Mouse (Mus musculus): ENCODE results near the gene Pars2.

The Pars2 gene

DNA sequence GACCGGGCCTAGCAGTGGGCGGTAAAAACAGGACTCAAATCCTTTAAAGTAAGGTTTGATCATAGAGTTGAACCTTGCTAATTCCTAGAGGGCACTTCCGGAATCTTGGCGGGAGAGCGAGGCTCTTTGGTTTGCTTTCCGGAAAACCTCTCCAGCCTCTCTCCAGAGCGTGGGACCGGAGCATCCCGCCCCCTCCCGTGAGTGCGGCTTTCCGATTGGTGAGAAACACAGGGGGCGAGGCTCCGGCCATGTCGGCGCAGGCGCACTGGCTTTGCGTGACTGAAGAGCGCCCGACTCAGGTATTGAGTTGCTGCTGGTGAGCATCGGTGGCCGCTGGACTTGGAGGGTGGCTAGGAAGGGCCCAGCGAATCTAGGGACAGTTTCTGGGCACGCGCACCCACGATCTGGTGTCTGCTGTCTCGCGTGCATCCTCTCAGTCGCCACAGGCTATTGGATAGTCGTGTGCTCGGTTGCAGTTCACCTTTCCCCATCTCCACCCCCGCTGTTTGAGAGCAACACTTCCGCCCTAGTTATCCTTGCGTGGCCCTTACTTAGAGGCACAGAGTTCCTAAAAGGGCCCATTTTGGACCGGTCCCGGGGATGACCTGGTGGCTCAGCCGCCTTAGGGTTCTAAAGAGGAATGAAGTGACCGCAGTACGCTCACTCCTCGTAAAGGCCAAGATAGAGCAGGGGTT, at the start of gene Pars2:
Pars2 (plus strand) TSS at position 237 of the 695 bp plus-strand sequence.
- DNase-seq (ENCODE audit: low spot score), result peak; percentile 97

DNA sequence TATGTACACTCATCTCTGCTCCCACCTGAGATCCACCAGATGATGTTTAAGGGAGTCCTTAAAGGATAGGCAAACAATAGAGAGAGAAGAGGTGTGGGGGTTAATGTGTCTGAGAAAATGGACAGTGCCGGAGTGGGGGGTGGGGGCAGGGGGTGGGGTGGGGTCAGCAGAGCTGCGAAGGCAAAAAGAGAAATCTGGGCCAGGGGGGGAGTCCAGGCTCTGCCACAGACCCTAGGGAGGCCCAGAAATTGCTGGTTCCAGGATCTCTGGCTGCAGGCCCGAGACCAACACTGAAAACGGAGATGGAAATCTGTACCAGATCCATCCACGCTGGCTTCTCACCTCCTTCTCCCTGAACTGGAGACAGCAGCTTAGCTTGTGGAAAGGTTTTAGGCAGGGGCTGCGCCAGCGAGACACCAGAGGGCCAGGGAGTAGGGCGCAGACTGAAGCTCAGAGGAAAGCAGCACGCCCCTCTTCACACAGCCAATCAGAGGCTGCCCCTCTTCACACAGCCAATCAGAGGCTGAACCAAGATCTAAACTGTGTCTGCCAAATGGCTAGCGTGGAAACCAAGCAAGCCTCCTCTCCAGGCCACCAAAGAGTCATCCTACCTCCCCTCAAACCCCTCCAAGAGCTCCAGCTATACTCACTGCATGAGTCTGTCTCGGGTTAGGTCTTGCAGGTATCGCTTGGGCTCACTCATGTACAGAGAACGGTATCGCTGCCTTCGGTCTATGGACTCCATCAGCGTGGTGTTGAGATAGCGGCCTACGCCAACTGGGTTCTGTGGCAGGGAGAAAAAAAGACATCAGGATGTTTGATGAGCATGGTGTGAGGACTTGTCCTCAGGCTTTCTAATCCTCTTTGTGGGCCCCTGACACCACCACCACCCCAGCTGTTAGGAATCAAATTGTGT, 44.0 kb upstream of the Pars2 start:
- DNase-seq (ENCODE audit: low spot score), result no peak

DNA sequence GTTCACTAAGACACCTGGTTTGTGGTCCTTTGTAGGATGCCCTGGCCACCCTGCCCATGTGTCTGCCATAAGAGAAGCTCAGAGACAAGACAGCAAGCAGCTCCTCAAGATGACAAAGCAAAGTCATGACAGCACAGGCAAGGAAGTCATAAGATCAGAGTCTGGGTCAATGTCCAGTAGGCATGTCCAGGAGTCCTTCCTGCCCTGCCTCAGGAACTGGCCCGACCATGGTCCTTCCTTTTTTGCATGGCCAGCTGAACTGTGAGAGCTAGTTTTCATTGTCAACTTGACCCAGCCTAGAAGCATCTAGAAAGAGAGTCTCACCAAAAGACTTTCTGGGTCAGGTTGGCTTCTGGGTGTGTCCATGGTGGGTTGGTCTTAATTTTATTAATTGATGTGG, 43.0 kb upstream of the Pars2 start:
- no peak for DNase-seq (ENCODE audit: low spot score)

DNA sequence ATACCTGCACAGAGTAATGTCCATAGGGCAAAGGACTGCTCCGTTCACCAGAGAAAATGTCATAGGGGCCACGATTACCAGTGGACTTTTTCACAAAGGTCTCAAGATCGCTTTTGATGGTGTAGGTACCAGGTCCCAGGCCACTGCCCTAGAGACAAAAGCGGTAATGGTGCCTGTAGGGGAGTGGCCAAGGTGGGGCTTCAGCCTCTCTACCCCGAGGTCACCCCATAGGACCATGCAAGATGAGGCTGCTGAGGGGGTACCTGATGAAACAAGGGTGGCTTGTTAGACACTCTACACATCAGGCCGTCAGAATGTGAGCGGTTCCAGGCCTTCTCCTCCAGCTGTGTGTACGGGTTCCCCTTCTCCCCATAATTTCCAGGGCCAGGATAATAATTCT, 37.8 kb upstream of the Pars2 start:
- no peak for DNase-seq (ENCODE audit: low spot score)

DNA sequence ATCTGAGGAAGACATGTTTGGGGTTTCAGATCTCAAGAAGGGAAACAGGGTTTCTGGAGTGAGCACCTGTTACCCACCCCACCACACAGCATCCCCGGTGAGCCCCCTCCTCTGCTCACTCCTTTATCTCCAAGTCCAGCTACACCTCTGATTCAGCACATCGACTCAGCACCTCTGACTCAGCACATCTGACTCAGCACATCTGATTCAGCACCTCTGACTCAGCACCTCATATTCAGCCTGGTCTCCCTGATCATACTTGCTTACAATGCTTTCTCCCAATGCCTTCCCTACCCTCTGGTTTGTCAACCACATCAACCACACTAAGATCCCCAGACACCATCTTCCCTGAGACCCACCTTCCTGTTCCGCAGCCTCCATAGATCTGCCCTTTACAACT, 37.3 kb upstream of the Pars2 start:
- no peak for DNase-seq (ENCODE audit: low spot score)

DNA sequence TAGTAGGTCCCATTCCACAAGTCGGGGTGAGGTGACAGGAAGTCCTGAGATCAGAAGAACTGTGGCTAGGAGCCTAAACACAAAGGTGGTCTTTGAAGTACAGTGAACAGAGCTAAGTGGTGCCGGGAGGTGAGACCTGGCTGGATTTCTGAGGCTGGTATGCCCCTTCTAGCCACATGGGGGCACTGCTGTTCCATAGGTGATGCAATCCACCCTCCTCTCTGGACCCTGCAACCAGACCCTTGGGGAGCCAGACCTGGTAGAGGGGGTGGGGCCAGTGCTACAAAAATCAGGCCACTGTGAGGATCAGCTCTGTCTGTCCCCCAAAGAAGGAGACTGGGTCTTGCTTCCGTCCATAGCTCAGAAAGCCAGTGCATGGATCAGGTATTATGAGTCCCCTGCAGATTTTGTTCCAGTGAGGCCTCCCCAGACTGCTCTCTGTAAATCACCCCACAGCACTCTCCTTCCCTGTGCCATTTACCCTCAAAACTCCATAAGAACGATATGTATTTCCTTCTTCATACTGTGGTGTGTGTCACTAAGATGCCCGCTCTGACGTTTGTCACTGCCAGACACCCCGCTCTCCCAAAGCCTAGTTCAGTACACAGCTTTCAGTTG, 36.6 kb upstream of the Pars2 start:
- peak; percentile 44 for DNase-seq (ENCODE audit: low spot score)

DNA sequence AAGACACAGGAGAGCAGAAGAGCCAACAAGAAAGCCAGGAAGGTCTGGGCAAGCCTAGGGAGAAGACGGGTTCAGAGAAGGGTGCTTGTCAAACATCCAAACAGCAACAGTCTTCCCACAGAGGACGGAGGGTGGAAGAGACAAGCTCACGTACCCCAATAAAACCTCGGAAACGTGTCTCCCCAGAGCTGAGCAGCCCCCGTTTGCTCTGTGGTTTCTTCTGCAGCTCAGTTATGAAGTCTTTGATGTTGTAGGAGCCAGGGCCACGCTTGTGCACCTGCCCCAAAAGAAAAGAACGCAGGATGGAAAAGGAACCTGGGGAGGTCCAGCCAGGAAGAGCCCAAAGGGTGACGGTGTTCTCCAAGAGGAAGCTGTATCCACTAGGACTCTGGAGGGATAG, 36.0 kb upstream of the Pars2 start:
- DNase-seq (ENCODE audit: low spot score), result no peak

DNA sequence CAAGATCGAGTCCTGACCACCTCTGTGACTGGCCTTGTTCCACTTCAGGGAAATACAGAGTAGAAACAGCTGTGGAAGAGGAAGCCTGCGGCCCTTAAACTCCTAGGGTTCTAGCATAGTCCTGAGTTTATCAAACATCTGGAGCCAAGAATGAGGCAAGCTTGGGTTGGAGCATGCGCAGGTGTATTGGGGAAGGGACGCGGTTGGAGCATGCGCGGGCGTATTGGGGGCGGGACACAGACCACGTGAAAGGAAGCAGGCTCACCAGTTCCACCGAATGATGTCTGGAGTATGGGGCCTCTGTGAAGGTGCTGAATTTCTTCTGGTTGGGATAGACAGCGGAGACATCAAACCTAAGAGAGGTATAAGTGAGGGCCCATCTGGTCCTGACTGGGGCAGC, 35.2 kb upstream of the Pars2 start:
- no peak for DNase-seq (ENCODE audit: low spot score)

DNA sequence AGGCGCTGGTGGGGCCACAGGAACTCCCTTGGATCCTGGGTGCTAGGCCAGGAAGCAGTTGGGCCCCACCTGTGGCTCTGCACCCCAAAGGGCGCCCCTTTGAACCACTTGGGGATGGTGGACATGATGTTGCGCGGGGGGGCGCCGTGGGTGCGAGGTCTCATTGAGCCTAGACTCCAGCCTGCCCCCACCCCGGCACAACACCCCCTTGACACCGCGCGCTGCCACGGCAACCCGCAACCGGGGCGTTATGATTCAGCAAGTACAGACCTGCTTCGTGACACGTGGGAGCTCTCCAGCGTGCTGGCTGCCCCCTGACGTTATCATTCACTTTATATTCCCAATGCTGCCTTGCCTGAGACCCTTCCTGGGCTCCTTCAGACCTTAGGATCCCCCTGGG, 33.8 kb upstream of the Pars2 start, which contains the start of gene Lexm:
Lexm (minus strand) TSS at position 186 of the 400 bp plus-strand sequence.
- no peak for DNase-seq (ENCODE audit: low spot score)

DNA sequence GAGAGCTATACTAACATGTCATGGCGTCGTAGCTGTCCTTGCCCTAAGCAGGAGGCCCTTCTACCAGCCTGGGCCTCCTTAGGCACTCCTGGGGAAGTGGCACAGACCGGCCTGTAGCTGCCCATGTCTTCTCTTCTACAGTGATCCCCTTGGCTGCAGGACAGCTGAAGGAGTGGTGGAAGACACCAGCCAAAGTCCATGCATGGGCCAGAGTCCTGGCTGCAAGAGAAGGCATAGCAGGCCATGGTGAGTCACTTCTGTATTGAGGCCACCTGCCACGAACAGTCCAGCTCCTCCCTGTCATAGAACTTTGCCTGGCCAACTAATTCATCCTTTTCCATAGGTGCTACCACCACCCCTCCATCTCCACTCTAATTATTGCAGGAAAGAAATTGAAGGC, 32.0 kb upstream of the Pars2 start:
- DNase-seq (ENCODE audit: low spot score), result no peak

DNA sequence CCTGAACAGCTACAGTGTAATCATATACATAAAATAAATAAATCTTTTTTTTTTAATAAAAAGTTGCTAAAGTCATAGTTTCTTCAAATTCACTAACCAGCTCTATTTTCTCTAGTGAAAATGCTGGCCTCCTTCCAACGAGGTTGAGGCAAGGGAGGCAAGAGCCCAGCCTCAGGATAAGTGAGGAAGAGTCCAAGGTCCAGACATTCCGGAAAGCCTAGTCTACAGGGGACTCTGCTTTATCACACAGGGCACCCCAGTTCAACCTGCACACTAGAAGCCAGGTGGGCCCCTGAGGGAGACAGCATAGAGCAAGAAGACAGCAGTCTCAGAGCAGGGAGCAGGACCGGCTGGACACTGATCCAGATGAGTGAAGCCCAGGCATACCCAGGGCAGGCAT, 29.4 kb upstream of the Pars2 start:
- no peak for DNase-seq (ENCODE audit: low spot score)

DNA sequence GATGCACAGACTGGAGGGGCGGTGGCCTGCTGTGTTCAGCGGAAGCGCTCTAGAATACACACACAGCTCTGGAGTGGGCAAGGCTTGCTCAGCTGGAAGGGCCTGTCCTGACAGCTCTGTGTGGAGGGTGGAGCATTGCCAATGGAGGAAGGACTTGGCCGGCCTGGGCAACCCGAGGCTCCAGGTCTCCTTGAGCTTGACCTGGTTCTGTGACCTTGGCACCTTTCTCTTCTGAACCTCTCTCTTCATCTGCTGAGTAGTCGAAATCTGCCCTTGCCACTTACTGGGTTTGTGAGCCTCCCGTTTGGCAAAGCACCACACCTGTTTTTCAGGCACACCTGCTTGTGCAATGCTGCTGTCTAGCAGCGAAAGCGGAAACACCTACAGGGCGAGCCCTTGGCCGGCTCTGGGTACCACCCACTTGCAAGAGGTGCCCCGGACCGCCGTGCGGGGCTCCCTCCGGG, 28.8 kb upstream of the Pars2 start, which contains the start of gene Ttc22:
Ttc22 (plus strand) TSS at position 403 of the 464 bp plus-strand sequence.
- no peak for DNase-seq (ENCODE audit: low spot score)

DNA sequence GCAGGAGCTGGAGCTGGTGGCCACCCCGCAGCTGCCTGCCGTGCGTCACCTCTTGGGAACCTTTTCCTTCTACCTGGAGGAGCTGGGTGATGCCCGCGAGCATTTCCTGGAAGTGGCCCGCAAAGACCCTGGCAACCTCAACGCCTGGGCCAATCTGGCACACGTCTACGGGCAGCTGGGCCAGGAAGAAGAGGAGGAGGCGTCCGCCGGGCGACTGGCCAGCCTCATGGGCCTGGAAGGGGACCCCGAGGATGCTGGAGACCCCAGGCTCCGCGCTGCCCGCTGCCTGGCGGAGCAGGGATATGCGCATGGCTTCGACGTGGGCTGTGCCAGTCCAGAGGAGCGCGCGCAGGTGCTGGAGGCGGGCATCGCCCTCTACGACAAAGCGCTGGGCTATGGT, 28.2 kb upstream of the Pars2 start:
- no peak for DNase-seq (ENCODE audit: low spot score)

DNA sequence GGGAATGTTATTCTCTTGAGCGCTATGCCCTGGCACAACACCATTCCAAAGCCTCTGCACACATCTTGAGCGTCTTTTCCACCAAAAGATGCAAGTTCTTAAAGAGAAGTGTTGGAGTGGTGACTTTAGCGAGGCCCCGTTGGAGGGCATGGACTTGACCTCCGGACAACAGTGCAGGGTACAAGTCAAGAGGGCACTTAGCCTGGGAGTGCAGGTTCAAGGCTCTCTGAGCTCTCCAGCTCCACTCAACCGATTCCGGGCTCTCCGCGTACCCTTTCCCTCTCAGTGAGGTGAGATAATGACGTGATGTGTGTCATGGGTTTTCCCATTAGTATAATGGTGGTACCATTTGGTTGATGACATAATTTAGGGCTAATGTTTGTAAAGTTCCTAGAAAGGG, 26.6 kb upstream of the Pars2 start:
- no peak for DNase-seq (ENCODE audit: low spot score)

DNA sequence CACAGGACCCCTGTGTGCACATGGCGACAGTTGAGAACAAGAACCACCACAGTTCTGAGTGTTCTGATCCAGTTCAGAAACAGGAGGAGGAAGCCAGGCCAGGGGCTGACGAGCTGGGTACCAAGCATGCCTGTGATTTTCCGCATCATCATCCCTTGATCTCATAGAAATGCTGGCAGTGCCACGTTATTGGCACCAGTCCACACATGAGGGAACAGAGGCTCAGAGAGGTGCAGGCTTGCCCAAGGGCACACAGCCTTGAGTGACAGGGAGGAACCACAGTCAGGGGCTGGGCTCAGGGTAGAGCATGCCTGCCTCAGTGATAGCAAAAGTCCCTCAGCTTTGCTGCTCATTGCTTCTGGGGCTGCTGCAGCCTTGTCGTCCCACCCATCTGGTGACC, 23.1 kb upstream of the Pars2 start:
- DNase-seq (ENCODE audit: low spot score), result no peak

DNA sequence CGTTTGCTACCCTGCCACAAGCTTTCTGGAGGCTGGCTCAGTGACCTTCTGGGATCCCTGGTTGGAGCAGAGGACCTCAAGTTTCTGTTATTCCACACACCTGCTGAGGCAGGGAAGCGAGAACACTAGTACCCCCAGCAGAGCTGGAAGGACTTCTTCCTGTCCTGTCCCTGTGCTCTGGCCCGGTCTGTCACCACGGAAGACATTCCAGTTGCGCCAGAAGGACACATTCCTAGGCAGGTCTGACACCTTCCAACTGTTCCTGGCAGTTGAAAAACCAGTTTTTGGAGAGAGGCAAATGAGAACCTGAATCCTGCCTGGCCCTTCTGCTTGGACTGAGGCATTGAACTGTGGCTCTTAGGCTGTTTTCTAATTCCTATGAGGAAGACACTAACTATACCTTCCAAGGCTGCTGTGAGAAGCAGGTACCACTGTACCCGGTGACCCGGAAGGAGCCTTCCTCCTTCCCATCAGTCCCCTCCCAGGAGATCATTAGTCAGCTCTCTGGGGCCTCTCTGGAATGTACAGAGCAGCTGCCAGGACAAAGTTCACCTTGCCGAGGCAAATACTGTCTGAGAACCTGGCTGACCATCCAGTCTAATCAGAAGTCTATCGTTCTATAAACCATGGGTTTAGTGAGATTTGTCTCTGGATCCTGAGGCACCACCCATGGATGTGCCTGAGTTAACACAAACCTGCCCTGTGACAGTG, 22.1 kb upstream of the Pars2 start:
- DNase-seq (ENCODE audit: low spot score), result no peak

DNA sequence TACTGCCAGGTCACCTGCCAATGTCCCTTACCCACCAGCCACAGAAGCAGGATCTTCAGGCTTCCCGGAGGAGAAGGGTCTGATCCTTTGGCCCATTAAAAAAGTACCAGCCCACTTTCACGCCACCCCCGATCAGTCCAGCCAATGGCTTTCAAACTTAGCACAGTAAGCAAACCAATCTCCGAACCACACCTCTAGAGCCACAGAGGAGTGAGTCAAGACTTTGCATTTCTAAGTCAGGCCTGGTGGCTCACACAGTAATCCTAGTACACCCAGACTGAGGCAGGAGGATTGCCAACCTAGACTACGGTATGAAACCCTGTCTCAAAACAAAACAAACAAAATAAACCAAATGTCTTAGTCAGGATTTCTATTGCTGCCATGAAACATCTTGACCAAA, 21.5 kb upstream of the Pars2 start:
- DNase-seq (ENCODE audit: low spot score), result no peak

DNA sequence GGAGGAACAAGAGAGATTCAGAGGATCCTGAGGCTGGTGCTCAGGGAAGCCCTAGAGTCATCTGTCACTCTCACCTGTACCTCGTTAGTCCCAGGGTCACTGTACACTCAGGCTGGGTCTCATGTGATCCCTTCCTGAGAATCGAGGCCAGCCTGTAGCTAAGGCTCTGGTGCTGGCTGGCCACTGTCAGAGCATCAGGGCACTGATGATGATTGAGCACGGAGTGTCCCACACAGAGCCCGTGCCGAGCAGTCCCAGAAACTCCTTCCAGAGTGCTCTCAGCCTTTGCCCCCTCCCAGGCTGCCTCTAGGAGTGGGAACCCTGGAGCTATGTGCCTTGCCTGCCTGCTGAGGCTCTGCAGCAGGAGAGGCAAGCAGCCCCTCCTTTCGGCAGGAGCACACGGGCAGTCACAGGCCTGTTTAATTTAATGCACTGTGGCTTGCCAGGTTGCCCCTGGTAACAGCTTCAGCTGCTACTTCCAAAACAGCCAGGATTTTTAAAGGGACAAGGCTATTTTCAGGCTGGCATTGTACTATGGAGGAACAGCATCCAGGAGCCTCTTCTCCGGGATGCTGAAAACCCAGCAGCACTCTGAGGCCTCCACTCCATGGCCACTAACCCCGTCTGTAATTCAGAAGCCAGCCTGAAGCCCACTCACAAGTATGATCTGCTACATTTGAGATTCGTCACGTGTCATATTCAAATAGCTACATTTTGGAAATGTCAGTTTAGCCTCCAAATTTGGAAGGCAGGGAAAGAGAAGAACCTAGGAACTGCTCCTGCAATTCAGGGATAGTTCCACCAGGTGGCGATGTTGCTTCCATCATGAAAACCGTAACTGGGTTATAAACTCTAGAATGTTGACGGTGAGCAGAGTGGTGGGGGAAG, 20.3 kb upstream of the Pars2 start:
- peak; percentile 75 for DNase-seq (ENCODE audit: low spot score)

DNA sequence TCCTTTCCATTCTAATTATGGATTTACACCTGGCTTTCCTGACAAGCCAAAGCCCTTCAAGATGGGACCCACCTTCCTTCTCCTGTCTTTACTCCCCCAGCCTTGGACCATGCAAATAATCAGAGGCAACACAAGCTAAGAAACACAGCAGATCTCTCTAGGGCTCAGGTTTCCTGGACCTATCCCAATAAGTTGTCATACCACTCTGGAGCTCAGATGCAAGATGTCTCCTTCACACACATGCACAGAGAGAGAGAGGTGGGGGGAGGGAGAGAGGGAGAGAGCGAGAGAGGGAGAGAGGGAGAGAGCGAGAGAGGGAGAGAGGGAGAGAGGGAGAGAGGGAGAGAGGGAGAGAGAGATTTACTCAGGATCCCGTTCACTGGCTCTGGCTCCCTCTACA, 18.6 kb upstream of the Pars2 start:
- no peak for DNase-seq (ENCODE audit: low spot score)

DNA sequence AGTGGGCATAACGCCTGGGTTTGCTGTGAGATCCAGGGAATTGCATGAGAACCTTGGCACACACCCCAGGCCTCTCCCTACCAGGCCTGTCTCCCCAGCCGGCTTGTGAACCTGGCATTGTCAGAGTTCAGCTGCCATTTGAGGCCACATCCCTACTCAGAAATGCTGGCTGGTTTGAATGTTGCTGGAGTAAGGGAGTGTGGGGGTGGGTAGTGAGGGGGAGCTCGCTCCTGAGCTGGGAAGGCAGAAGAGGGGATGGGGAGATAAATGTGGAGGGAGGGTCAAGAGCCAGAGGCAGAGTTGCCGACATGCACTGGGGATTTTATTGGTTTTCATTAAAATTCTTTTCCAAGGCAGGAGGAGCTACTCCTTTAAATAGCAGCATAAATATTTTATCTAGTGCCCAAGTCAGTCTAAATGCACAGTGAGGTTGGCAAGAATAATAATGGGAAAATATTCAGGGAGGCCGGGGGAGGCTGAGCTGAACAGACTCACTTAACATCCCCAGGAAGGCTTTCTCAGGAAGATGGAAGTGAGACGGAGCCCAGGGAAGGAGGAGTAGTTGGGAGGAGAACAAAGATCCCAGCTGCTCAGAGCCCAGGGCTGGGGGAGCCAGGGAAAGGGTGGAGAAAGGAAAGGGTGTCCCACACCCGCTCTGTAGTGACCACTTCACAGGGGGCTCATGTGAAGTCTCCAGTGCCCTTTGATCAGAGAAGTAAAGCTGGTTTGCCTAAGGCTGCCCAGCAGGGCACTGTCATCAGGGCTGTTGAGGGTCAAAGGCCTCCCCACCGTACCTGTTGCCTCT, 17.4 kb upstream of the Pars2 start:
- DNase-seq (ENCODE audit: low spot score), result peak; percentile 55

Data from adipocyte (in vitro differentiated cells).